Mouse (Mus musculus): ENCODE results near the gene Spata5. TPM values are rescaled to one million over a fixed set of nuclear protein-coding genes. Genes with fewer than 3 reads are reported as not detected.

Gene Spata5
- polyA plus RNA-seq, 1 experiment from 2014 or later = 36.1 TPM

DNA sequence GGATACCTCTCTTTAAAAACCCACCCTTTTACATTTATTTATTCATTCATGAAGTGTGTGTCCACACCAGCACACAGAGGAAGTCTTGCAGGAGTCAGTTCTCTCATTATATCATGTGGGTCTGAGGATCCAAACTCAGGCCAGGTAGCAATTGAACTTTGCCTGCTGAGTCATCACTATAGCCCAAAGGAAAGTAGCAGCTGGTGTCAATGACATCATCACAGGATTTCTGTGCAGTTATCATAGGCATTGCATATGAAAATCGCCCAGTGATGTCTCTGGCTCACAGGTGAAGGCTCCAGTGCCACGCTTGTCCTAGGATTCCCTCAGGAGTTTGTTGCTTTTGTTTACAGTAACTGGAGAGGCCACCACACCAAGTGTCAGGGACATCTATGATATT lies 191.0 kb downstream of the Spata5 start:
- no peak overlapping the region for H3K27ac ChIP-seq
- no peak for ATAC-seq (ENCODE audit: insufficient number of reproducible peaks, low FRiP score, low TSS enrichment, low read depth)
- H3K27me3 ChIP-seq = no peaks in the 10 kb centered on the region
- H3K4me3 ChIP-seq = no peak overlapping the region
- H3K9ac ChIP-seq = no peak overlapping the region
- H3K9me3 ChIP-seq = no peaks in the 10 kb centered on the region
- H3K4me2 ChIP-seq = no peak overlapping the region
- 90% methylated on average over 2 of the region's 2 CpGs for WGBS
- no peaks in the 10 kb centered on the region for H3K36me3 ChIP-seq
- peaks cover 7% of the 10 kb centered on the region; the same call in 1 of the 2 replicates for H3K4me1 ChIP-seq

DNA sequence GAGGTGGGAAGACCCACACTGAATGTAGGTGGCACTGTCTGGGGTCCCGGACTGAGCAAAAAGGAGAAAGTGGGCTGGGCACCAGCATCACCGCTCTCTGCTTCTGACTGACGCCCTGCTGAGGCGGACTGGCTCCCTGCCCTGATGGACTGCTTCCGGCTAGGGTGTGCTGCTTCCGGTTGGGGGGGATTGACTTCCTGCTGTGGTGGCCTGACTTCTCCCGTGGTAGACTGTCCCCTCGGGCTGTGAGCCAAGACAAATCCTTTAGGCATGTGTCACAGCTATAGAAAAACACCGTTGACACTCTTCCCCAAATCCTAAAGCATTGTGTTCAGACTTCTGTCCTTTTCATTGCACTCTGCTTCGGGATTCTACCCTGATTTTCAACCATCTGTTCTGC lies 194.0 kb downstream of the Spata5 start:
- no peak overlapping the region for H3K4me3 ChIP-seq
- no peak overlapping the region for H3K9ac ChIP-seq
- no peaks in the 10 kb centered on the region for H3K36me3 ChIP-seq
- no peak for ATAC-seq (ENCODE audit: insufficient number of reproducible peaks, low FRiP score, low TSS enrichment, low read depth)
- H3K4me1 ChIP-seq = peaks cover 9% of the 10 kb centered on the region; the same call in 1 of the 2 replicates
- no peaks in the 10 kb centered on the region for H3K9me3 ChIP-seq
- H3K27ac ChIP-seq = no peak overlapping the region
- no peaks in the 10 kb centered on the region for H3K27me3 ChIP-seq
- H3K4me2 ChIP-seq = no peak overlapping the region
- 63% methylated on average over 10 of the region's 10 CpGs for WGBS

DNA sequence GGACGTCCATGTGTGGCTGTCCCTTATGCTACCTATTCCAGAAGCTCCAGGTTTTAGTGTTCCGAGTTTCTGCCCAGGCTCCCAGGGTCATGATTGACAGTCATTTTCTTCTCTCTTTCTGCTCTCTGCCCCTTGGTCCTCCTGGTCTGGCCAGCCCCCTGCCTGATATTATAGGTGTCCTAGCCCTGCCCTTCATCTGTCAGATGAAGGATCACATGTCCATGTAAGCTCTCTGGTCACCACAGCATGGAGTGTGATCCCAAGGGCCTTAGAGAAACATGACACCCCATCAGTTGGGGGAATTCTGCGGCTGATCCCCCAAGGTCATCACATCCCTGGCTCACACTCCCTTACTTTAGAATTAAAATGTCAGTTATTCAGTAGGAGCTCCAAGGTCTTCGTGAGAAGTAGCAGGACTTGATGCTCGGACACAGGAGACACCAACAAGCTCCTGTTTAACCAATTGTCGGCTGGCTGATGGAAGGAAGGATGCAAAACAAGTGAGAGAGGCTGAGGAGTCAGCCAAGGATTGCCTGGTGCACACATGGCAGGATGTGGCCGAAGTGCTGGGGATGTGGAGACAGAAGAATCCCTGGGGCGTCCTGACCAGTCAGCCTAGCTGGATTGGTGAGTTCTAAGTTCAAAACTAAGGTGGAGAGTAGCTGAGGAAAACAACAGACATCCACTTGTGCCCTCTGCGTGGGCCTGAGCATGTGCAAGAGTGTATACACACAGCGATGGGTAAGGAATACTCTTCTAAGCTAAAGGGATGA lies 195.4 kb downstream of the Spata5 start:
- H3K36me3 ChIP-seq = no peaks in the 10 kb centered on the region
- no peaks in the 10 kb centered on the region for H3K9me3 ChIP-seq
- H3K27me3 ChIP-seq = no peaks in the 10 kb centered on the region
- peaks cover 9% of the 10 kb centered on the region; the same call in 1 of the 2 replicates for H3K4me1 ChIP-seq
- H3K4me3 ChIP-seq = no peak overlapping the region
- H3K27ac ChIP-seq = no peak overlapping the region
- H3K4me2 ChIP-seq = no peak overlapping the region
- 80% methylated on average over 10 of the region's 10 CpGs for WGBS
- no peak overlapping the region for H3K9ac ChIP-seq
- no peak for ATAC-seq (ENCODE audit: insufficient number of reproducible peaks, low FRiP score, low TSS enrichment, low read depth)

DNA sequence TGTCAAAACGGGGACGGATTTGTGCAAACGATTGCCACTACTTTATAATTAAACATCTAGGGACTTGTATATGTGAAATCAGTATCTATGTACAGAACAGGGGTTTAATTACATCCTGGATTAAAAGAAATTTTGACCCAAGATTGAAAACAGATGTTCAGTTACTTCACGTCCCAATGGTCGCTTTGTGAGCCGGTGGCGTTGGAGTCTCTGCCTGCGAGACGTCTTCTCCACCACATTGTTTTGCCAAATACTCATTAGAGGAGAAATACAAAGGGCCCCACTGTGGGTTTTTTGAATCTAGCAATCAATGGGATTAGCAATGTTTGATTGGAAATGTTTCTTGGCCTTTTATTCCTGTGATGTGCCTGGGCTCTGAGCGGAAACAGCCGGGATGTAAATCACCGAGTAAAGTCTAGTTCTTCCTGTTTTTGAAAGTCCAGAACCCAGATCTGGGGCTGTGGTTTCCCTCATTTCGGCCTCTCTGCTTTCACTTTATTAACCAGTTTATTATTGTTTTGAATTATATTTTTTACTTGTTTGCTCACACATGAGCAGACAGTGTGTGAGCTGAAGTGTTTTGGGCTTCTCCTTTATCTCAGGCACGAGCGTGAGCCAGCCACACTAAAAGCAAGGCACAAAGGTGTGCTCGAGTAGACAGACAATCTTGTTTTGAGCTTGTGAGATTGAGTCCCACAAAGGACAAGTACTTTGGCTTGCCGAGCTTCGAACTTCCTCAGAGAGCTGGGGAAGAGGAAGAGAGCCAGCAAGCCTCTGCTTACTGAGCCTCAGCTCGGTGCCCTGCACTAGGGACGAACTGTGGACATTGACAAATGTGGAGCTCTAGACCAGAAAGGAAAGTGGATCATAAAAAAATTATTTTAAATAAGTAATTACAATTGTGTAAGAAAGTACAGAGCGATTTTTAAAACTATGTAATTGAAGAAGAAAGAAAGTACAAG lies 197.2 kb downstream of the Spata5 start:
- Histone ChIP-seq H3K27ac (0 out of 2 replicates have a peak overlapping the region, but pooled peaks have one; percentile 18), H3K36me3 (no peaks in the 10 kb centered on the region), H3K4me3 (no peak overlapping the region), H3K4me1 (peaks cover 9% of the 10 kb centered on the region; the same call in 1 of the 2 replicates), H3K27me3 (no peaks in the 10 kb centered on the region), H3K9ac (no peak overlapping the region), H3K4me2 (no peak overlapping the region), H3K9me3 (no peaks in the 10 kb centered on the region)
- 41% methylated on average over 21 of the region's 21 CpGs for WGBS
- no peak for ATAC-seq (ENCODE audit: insufficient number of reproducible peaks, low FRiP score, low TSS enrichment, low read depth)

Other genes starting within 250 kb of the Spata5 start
- not detected in 2 replicates for gene Il21, start 187.3 kb upstream of the Spata5 start, polyA plus RNA-seq (2015; fragmentation: Nextera tagmentation; extraction: Ambion mirVana)
- gene Bbs12, start 107.3 kb upstream of the Spata5 start, polyA plus RNA-seq (2015; fragmentation: Nextera tagmentation; extraction: Ambion mirVana) = 6.7 and 8.0 TPM in 2 replicates
- 2.5 and 3.5 TPM in 2 replicates for gene Cetn4, start 107.2 kb upstream of the Spata5 start, polyA plus RNA-seq (2015; fragmentation: Nextera tagmentation; extraction: Ambion mirVana)
- 5.6 and 7.5 TPM in 2 replicates for gene Fgf2, start 71.5 kb upstream of the Spata5 start, polyA plus RNA-seq (2015; fragmentation: Nextera tagmentation; extraction: Ambion mirVana)
- 4.9 and 5.0 TPM in 2 replicates for gene Nudt6, start 315 bp downstream of the Spata5 start, polyA plus RNA-seq (2015; fragmentation: Nextera tagmentation; extraction: Ambion mirVana)
- gene Spry1, start 220.1 kb downstream of the Spata5 start, polyA plus RNA-seq (2015; fragmentation: Nextera tagmentation; extraction: Ambion mirVana) = 20.0 and 21.9 TPM in 2 replicates